Mouse (Mus musculus) forebrain, embryonic 10.5 days (tissue): ENCODE data around the gene Isyna1. TPM values are rescaled to one million over a fixed set of nuclear protein-coding genes. Genes with fewer than 3 reads are reported as not detected.

Experiments used
- DNase-seq: peaks from one replicate; pipeline ENCODE4 v3.0.0-alpha.2; 2017; ENCODE audit warnings: low spot score; ENCODE audit errors: extremely low spot score
- H3K27ac ChIP-seq: fragments of 300-500 bp; sonication (generic); 2 replicates; pipeline ENCODE4 v1.5.1; 2016; ENCODE audit warnings: mild to moderate bottlenecking
- H3K27me3 ChIP-seq: fragments of 300-500 bp; sonication (generic); 2 replicates; pipeline ENCODE4 v1.6.1; 2016; ENCODE audit warnings: mild to moderate bottlenecking; ENCODE audit not compliant: poor library complexity, severe bottlenecking
- H3K36me3 ChIP-seq: fragments of 300-500 bp; sonication (generic); replicated peaks from 2 replicates; pipeline ENCODE4 v1.6.1; 2016; ENCODE audit warnings: mild to moderate bottlenecking, moderate library complexity
- H3K4me1 ChIP-seq: fragments of 300-500 bp; sonication (generic); 2 replicates; pipeline ENCODE4 v1.6.1; 2016
- H3K4me3 ChIP-seq: fragments of 300-500 bp; sonication (generic); 2 replicates; pipeline ENCODE4 v1.5.1; 2016; ENCODE audit warnings: mild to moderate bottlenecking, moderate library complexity
- H3K9me3 ChIP-seq: fragments of 300-500 bp; sonication (generic); 2 replicates; pipeline ENCODE4 v1.6.1; 2016; ENCODE audit warnings: mild to moderate bottlenecking, moderate library complexity
- WGBS: fragments of 180-500 bp; shearing (Covaris S2); methylation state at CpG from one replicate; pipeline ENCODE4 v1.1.7; 2016; 5-methylcytosine and 5-hydroxymethylcytosine counted together
- polyA plus RNA-seq: library from polyadenylated mRNA; unstranded; fragments of >200 nt; fragmentation: Nextera tagmentation; extraction: Ambion mirVana; gene quantifications from 2 replicates; pipeline ENCODE4 v1.2.1, GENCODE M21; 2016

Gene Isyna1
- polyA plus RNA-seq, 1 experiment from 2014 or later: 170 TPM

GRCm38 (mm10) chr8:70622220-70622619, 28.0 kb downstream of the Isyna1 start:
- no peaks in the 10 kb centered on the region for H3K36me3 ChIP-seq
- H3K9me3 ChIP-seq: no peaks in the 10 kb centered on the region
- H3K4me1 ChIP-seq: peaks cover 32% of the 10 kb centered on the region
- WGBS: 70% methylated on average over 3 of the region's 3 CpGs
- DNase-seq: no peak
- H3K4me3 ChIP-seq: no peak overlapping the region
- peaks cover 34% of the 10 kb centered on the region for H3K27me3 ChIP-seq
- H3K27ac ChIP-seq: no peak overlapping the region

GRCm38 (mm10) chr8:70625104-70625503, 30.9 kb downstream of the Isyna1 start:
- H3K36me3 ChIP-seq: no peaks in the 10 kb centered on the region
- H3K27ac ChIP-seq: no peak overlapping the region; the same call in 1 of the 2 replicates
- no peak overlapping the region for H3K4me3 ChIP-seq
- peaks cover 35% of the 10 kb centered on the region for H3K27me3 ChIP-seq
- peak; percentile 48 for DNase-seq
- no peaks in the 10 kb centered on the region for H3K9me3 ChIP-seq
- 23% methylated on average over 5 of the region's 5 CpGs for WGBS
- peaks cover 26% of the 10 kb centered on the region for H3K4me1 ChIP-seq

- Histone ChIP-seq H3K27me3 (peaks cover 33% of the 10 kb centered on the region), H3K4me1 (peaks cover 35% of the 10 kb centered on the region), H3K4me3 (no peak overlapping the region), H3K36me3 (no peaks in the 10 kb centered on the region), H3K27ac (no peak overlapping the region), H3K9me3 (no peaks in the 10 kb centered on the region)
- 94% methylated on average over 5 of the region's 5 CpGs for WGBS
- DNase-seq: no peak
Observed at GRCm38 (mm10) chr8:70627041-70627440, 32.9 kb downstream of the Isyna1 start.

- Histone ChIP-seq H3K4me3 (peak overlapping the region; percentile 61), H3K27ac (peak overlapping the region; percentile 86; the same call in 1 of the 2 replicates)
Observed at GRCm38 (mm10) chr8:70628986-70629490, 34.9 kb downstream of the Isyna1 start.

GRCm38 (mm10) chr8:70629574-70630531, 35.7 kb downstream of the Isyna1 start:
- Histone ChIP-seq H3K27me3 (peaks cover 39% of the 10 kb centered on the region), H3K27ac (peak overlapping the region; percentile 86), H3K36me3 (no peaks in the 10 kb centered on the region), H3K4me1 (peaks cover 42% of the 10 kb centered on the region), H3K9me3 (no peaks in the 10 kb centered on the region), H3K4me3 (peak overlapping the region; percentile 61)
- WGBS: 1% methylated on average over 60 of the region's 60 CpGs
- DNase-seq: peak; percentile 93

More at GRCm38 (mm10) chr8:70628986-70629490, 34.9 kb downstream of the Isyna1 start:
- Histone ChIP-seq H3K9me3 (no peaks in the 10 kb centered on the region), H3K4me1 (peaks cover 41% of the 10 kb centered on the region), H3K27me3 (peaks cover 39% of the 10 kb centered on the region), H3K36me3 (no peaks in the 10 kb centered on the region)
- no peak for DNase-seq
- 64% methylated on average over 7 of the region's 7 CpGs for WGBS

GRCm38 (mm10) chr8:70630532-70631381, 36.6 kb downstream of the Isyna1 start:
- 13% methylated on average over 22 of the region's 22 CpGs for WGBS

DNA sequence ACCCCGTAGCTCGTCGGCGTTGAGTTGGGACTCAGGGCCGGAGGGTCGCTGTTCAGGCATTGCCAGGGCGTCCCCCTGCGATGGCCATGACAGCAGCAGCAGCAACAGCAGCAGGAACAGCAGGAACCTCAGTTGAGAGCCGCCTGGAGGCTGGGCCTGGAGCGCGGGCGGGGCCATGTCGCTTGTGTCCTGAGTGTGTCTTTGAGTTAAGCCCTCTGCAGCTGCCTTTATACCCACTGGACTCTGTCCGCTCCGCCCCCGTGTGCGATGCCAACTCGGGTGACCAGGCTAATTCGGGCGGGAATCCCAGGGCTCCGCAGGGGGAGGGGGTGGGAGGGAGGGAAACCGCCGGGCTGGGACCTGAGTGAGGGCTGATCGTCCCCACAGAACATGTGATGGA, 37.3 kb downstream of the Isyna1 start:
- no peak for DNase-seq
- Histone ChIP-seq H3K36me3 (no peaks in the 10 kb centered on the region), H3K27ac (0 out of 2 replicates have a peak overlapping the region, but pooled peaks have one; percentile 31), H3K4me3 (peak overlapping the region; percentile 61), H3K9me3 (no peaks in the 10 kb centered on the region), H3K27me3 (peaks cover 39% of the 10 kb centered on the region), H3K4me1 (peaks cover 39% of the 10 kb centered on the region)
- 19% methylated on average over 24 of the region's 24 CpGs for WGBS

More at GRCm38 (mm10) chr8:70630532-70631381, 36.6 kb downstream of the Isyna1 start:
- Histone ChIP-seq H3K27ac (peak overlapping the region; percentile 86), H3K4me3 (peak overlapping the region; percentile 61), H3K27me3 (peaks cover 39% of the 10 kb centered on the region), H3K36me3 (no peaks in the 10 kb centered on the region), H3K4me1 (peaks cover 36% of the 10 kb centered on the region), H3K9me3 (no peaks in the 10 kb centered on the region)
- peak; percentile 48 for DNase-seq

DNA sequence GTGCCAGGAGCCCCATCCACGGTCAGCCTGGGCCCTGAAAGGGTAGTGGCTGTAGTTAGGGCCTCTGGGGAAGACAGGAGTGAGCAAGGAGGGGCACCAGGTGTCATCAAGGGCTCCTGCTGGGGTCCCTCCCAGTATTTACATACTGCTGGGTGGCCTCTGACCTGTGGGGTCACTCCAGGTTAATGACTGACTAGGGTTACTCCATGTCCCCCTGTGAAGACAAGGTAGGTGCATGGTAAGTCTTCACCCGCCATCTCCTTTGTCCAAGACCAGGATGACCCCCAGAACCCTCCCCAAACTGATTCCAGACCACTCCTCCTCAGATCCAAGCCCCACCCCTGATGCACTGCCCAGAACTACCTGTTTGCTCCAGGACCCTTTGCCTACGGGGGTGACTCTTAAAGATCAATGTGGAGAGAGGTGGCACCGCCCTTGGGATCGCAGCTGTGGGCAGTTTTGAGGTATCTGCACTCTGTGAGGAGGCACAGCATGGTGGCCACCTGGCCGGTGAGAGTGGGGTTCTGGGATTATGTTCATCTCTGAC, 38.2 kb downstream of the Isyna1 start, which contains the start of gene Gdf15:
Gdf15 (minus strand) TSS at position 111 of the 547 bp plus-strand sequence.
- Histone ChIP-seq H3K4me3 (peak within 1 kb of the TSS; percentile 61), H3K27me3 (peaks cover 39% of the 10 kb centered on the region), H3K9me3 (no peaks in the 10 kb centered on the region), H3K36me3 (no peaks in the 10 kb centered on the region), H3K27ac (0 out of 2 replicates have a peak within 1 kb of the TSS, but pooled peaks have one; percentile 31), H3K4me1 (peaks cover 48% of the 10 kb centered on the region)
- WGBS: 76% methylated on average over 6 of the region's 6 CpGs
- no peak for DNase-seq

- Histone ChIP-seq H3K4me3 (no peak overlapping the region), H3K27ac (no peak overlapping the region), H3K27me3 (peaks cover 34% of the 10 kb centered on the region), H3K9me3 (no peaks in the 10 kb centered on the region), H3K36me3 (no peaks in the 10 kb centered on the region), H3K4me1 (peaks cover 47% of the 10 kb centered on the region)
- WGBS: 74% methylated on average over 6 of the region's 6 CpGs
- no peak for DNase-seq
Observed at GRCm38 (mm10) chr8:70634066-70634465, 39.9 kb downstream of the Isyna1 start.

DNA sequence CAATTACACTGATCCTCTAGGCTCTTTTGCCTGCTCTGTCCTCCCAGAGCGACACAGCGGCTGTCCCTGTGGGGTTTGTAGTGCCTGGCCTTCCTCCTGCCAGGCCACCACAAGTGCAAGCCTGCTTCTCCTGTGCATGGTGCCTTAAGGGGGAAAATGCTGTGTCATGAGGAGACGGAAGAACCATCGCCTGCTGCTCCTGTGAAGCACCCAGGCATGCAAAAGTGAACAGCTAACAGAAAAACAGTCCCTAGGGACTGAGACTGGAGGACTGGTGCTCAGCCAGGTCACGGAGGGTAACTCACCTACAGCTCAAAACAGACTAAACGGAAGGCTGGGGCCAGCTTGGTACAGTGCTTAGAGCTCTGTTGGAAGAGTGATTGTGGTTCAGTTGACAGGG, 41.4 kb downstream of the Isyna1 start:
- no peak for DNase-seq
- 84% methylated on average over 6 of the region's 6 CpGs for WGBS
- peak overlapping the region; percentile 22 for H3K27ac ChIP-seq
- H3K4me1 ChIP-seq: peaks cover 32% of the 10 kb centered on the region
- H3K36me3 ChIP-seq: no peaks in the 10 kb centered on the region
- peaks cover 32% of the 10 kb centered on the region for H3K27me3 ChIP-seq
- H3K9me3 ChIP-seq: no peaks in the 10 kb centered on the region
- no peak overlapping the region for H3K4me3 ChIP-seq

DNA sequence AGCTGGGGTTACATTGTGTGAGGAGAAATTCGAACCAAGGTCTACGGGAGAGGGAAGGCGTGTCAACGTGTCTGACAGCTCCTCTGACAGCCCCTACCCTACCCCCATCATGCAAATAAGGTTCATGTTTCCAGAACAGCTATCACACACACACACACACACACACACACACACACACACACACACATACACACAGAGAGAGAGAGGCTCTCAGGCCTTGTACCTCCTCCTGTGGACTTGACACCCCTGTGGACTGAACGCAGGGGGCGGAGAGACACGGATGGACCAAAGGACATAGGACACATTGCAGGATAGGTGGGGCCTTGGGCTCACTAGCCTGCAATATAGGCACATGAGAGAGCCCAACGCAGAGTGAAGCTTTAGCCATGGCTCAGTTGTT, 42.7 kb downstream of the Isyna1 start:
- 68% methylated on average over 8 of the region's 8 CpGs for WGBS
- DNase-seq: no peak
- peaks cover 19% of the 10 kb centered on the region for H3K4me1 ChIP-seq
- 0 out of 2 replicates have a peak overlapping the region, but pooled peaks have one; percentile 42 for H3K27ac ChIP-seq
- peaks cover 19% of the 10 kb centered on the region for H3K27me3 ChIP-seq
- H3K9me3 ChIP-seq: no peaks in the 10 kb centered on the region
- no peaks in the 10 kb centered on the region for H3K36me3 ChIP-seq
- H3K4me3 ChIP-seq: no peak overlapping the region

DNA sequence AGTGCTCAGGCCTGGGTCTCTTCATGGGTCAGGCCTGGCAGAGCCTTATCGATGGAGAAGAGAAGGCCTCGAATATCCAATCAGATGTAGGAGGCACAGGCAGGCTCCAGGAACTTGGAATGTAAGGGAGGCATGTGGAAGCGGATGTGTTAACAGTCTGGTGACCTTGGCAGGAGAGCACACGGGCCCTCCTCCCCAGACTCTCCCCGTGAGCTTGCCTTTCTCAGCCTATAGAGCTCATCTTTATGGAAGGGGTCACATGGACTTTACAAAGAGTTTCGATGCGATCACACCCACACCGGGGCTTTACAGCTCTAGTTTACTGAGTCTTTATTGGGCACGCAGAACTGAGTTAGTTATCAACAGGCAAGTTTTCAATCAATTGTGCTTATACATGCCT, 44.6 kb downstream of the Isyna1 start:
- H3K9me3 ChIP-seq: no peaks in the 10 kb centered on the region
- no peak overlapping the region for H3K4me3 ChIP-seq
- H3K27ac ChIP-seq: no peak overlapping the region
- no peaks in the 10 kb centered on the region for H3K27me3 ChIP-seq
- H3K36me3 ChIP-seq: no peaks in the 10 kb centered on the region
- no peak for DNase-seq
- WGBS: 87% methylated on average over 9 of the region's 9 CpGs
- peaks cover 16% of the 10 kb centered on the region for H3K4me1 ChIP-seq
